Mouse (Mus musculus): ENCODE data around the gene Osbp2. TPM values are rescaled to one million over a fixed set of nuclear protein-coding genes. Genes with fewer than 3 reads are reported as not detected.

Osbp2 gene
- polyA plus RNA-seq, 1 experiment from 2014 or later = 4.0 TPM

GRCm38 (mm10) chr11:3764352-3764751 lies 99.4 kb downstream of the Osbp2 start:
- no peak overlapping the region for H3K9ac ChIP-seq
- 20% methylated on average over 4 of the region's 4 CpGs for WGBS
- ATAC-seq (ENCODE audit: low FRiP score) = no peak
- H3K27ac ChIP-seq = no peak overlapping the region
- H3K36me3 ChIP-seq (replicated peaks) = no peaks in the 10 kb centered on the region
- peaks cover 14% of the 10 kb centered on the region for H3K4me1 ChIP-seq
- 0 out of 2 replicates have a peak, but pooled peaks cover 3% of the 10 kb centered on the region for H3K9me3 ChIP-seq
- peaks cover 49% of the 10 kb centered on the region for H3K27me3 ChIP-seq
- no peak overlapping the region for H3K4me2 ChIP-seq
- H3K4me3 ChIP-seq (replicated peaks) = no peak overlapping the region

DNA sequence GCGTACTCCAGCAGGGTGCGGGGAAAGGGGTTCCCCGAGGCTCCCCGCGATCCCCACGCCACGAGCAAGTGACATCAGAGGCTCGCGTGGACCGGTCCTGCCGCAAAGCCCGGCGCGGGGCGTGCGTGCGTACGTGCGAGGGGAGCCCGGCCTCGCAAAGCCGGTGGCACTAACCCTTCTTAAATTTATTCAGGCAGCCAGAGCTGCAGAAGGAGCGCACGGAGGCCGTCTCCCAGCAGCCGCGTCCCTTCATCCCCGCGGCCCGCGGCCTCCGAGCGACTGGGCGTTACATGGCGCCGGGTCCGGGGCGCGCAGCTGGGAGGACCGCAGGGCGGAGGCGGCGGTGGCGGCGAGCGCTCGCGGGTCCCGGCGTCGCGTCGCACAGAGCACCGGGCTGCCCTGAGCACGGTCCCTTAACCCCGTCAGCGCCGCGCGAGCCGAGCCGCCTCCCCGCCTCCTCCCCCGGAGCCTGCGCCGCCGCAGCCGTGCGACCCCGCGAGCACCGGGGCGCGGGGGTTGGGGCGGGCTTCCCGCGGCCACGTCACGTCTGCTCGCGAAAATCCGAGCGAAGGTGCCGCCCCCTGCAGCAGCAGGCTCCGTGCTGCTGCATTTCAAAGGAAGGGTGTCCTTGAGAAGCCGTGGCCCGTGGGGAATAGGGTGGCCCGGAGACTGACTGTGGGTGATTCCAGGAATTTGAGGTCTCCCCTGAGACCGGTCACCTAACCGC lies 101.8 kb downstream of the Osbp2 start:
- Histone ChIP-seq H3K9me3 (no peaks in the 10 kb centered on the region), H3K36me3 (replicated peaks) (no peaks in the 10 kb centered on the region), H3K27me3 (peaks cover 49% of the 10 kb centered on the region), H3K4me2 (peak overlapping the region; percentile 93), H3K4me3 (replicated peaks) (peak overlapping the region; percentile 57), H3K4me1 (peaks cover 14% of the 10 kb centered on the region), H3K27ac (no peak overlapping the region), H3K9ac (peak overlapping the region; percentile 66)
- ATAC-seq (ENCODE audit: low FRiP score) = peak; percentile 69
- WGBS = under 1% methylated on average over 88 of the region's 90 CpGs

DNA sequence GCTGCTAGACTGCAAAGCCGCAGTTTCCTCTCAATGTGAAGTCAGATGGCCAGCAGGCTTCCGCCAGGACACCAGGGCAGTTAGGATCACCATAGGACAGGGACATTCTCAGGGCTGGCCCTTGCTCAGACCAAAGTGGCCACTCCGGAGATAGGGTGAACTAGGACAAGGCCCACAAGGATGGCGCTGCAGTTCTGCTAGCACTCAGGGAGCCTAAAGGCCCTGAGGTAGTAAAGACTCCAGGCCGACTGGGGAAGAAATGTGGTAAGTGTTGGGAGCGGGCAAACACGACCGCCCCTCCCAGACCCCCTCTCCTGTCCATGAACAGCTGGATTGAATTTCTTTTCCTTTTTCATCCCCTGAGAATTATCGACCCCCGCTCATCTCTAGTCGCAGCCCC lies 102.4 kb downstream of the Osbp2 start:
- H3K4me2 ChIP-seq = peak overlapping the region; percentile 93
- peak overlapping the region; percentile 66 for H3K9ac ChIP-seq
- H3K4me1 ChIP-seq = peaks cover 14% of the 10 kb centered on the region
- 8% methylated on average over 11 of the region's 11 CpGs for WGBS
- H3K27me3 ChIP-seq = peaks cover 49% of the 10 kb centered on the region
- no peak overlapping the region for H3K27ac ChIP-seq
- no peaks in the 10 kb centered on the region for H3K9me3 ChIP-seq
- peak; percentile 25; the same call in 1 of the 2 replicates for ATAC-seq (ENCODE audit: low FRiP score)
- peak overlapping the region; percentile 57 for H3K4me3 ChIP-seq (replicated peaks)
- no peaks in the 10 kb centered on the region for H3K36me3 ChIP-seq (replicated peaks)

- WGBS = 83% methylated on average over 5 of the region's 5 CpGs
- Histone ChIP-seq H3K4me2 (no peak overlapping the region), H3K4me1 (peaks cover 14% of the 10 kb centered on the region), H3K4me3 (replicated peaks) (no peak overlapping the region), H3K9me3 (no peaks in the 10 kb centered on the region), H3K27ac (no peak overlapping the region), H3K36me3 (replicated peaks) (no peaks in the 10 kb centered on the region), H3K9ac (no peak overlapping the region), H3K27me3 (peaks cover 51% of the 10 kb centered on the region)
- ATAC-seq (ENCODE audit: low FRiP score) = no peak
These were observed 104.3 kb downstream of the Osbp2 start for GRCm38 (mm10) chr11:3759433-3759832.

- ATAC-seq (ENCODE audit: low FRiP score) = no peak
- peaks cover 6% of the 10 kb centered on the region; the same call in 1 of the 2 replicates for H3K4me1 ChIP-seq
- 68% methylated on average over 4 of the region's 4 CpGs for WGBS
These were observed 108.4 kb downstream of the Osbp2 start for GRCm38 (mm10) chr11:3755341-3755740.

DNA sequence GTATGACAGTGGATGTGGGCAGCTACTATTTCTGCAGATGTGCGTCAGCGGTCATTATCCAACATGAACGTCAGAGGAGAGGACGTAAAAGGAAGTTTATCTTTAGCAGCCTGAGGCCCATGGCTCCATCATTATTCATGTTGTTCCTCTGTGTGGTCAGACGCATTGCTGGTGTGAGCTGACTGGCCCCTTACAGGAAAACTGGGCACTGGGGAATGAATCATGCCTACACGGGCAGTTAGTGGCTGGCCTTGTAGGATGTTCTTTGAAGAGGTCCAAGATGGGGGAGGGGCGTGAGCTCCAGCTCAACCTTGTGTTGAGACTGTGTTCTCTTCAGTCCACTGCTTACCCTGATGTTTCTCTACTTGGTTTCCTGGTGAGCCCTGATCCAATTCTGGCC lies 109.0 kb downstream of the Osbp2 start:
- Histone ChIP-seq H3K4me1 (peaks cover 6% of the 10 kb centered on the region; the same call in 1 of the 2 replicates), H3K4me3 (replicated peaks) (no peak overlapping the region), H3K9me3 (no peaks in the 10 kb centered on the region), H3K27ac (no peak overlapping the region), H3K9ac (no peak overlapping the region), H3K36me3 (replicated peaks) (no peaks in the 10 kb centered on the region), H3K4me2 (no peak overlapping the region), H3K27me3 (peaks cover 5% of the 10 kb centered on the region; the same call in 1 of the 2 replicates)
- no peak for ATAC-seq (ENCODE audit: low FRiP score)
- WGBS = 80% methylated on average over 7 of the region's 7 CpGs

More at GRCm38 (mm10) chr11:3755341-3755740, 108.4 kb downstream of the Osbp2 start:
- Histone ChIP-seq H3K27ac (no peak overlapping the region), H3K4me2 (no peak overlapping the region), H3K36me3 (replicated peaks) (no peaks in the 10 kb centered on the region), H3K9me3 (no peaks in the 10 kb centered on the region), H3K9ac (no peak overlapping the region), H3K27me3 (peaks cover 12% of the 10 kb centered on the region), H3K4me3 (replicated peaks) (no peak overlapping the region)

GRCm38 (mm10) chr11:3753897-3754296 lies 109.8 kb downstream of the Osbp2 start:
- no peak overlapping the region for H3K4me3 ChIP-seq (replicated peaks)
- WGBS = 74% methylated on average over 9 of the region's 9 CpGs
- H3K4me2 ChIP-seq = no peak overlapping the region
- no peak overlapping the region for H3K9ac ChIP-seq
- no peak overlapping the region for H3K27ac ChIP-seq
- no peak for ATAC-seq (ENCODE audit: low FRiP score)
- no peaks in the 10 kb centered on the region for H3K36me3 ChIP-seq (replicated peaks)
- peaks cover 3% of the 10 kb centered on the region; the same call in 1 of the 2 replicates for H3K27me3 ChIP-seq
- no peaks in the 10 kb centered on the region for H3K9me3 ChIP-seq
- H3K4me1 ChIP-seq = peaks cover 6% of the 10 kb centered on the region; the same call in 1 of the 2 replicates

GRCm38 (mm10) chr11:3752766-3753165 lies 110.9 kb downstream of the Osbp2 start:
- no peaks in the 10 kb centered on the region for H3K36me3 ChIP-seq (replicated peaks)
- no peak for ATAC-seq (ENCODE audit: low FRiP score)
- no peaks in the 10 kb centered on the region for H3K9me3 ChIP-seq
- H3K4me1 ChIP-seq = peaks cover 6% of the 10 kb centered on the region; the same call in 1 of the 2 replicates
- no peak overlapping the region for H3K4me3 ChIP-seq (replicated peaks)
- 45% methylated on average over 3 of the region's 3 CpGs for WGBS
- no peak overlapping the region for H3K4me2 ChIP-seq
- H3K9ac ChIP-seq = no peak overlapping the region
- no peak overlapping the region for H3K27ac ChIP-seq
- peaks cover 3% of the 10 kb centered on the region; the same call in 1 of the 2 replicates for H3K27me3 ChIP-seq

- Histone ChIP-seq H3K9ac (no peak overlapping the region), H3K27me3 (no peaks in the 10 kb centered on the region; the same call in 1 of the 2 replicates), H3K4me2 (no peak overlapping the region), H3K4me3 (replicated peaks) (no peak overlapping the region), H3K4me1 (peaks cover 6% of the 10 kb centered on the region; the same call in 1 of the 2 replicates), H3K36me3 (replicated peaks) (no peaks in the 10 kb centered on the region), H3K9me3 (no peaks in the 10 kb centered on the region), H3K27ac (no peak overlapping the region)
- no peak for ATAC-seq (ENCODE audit: low FRiP score)
- WGBS = 40% methylated on average over 7 of the region's 7 CpGs
These were observed 113.9 kb downstream of the Osbp2 start for GRCm38 (mm10) chr11:3749831-3750230.

- no peaks in the 10 kb centered on the region for H3K27me3 ChIP-seq
- 82% methylated on average over 8 of the region's 8 CpGs for WGBS
- no peaks in the 10 kb centered on the region for H3K4me1 ChIP-seq
- no peak overlapping the region for H3K27ac ChIP-seq
- H3K9me3 ChIP-seq = no peaks in the 10 kb centered on the region
- no peak overlapping the region for H3K9ac ChIP-seq
- ATAC-seq (ENCODE audit: low FRiP score) = no peak
- no peak overlapping the region for H3K4me2 ChIP-seq
- no peaks in the 10 kb centered on the region for H3K36me3 ChIP-seq (replicated peaks)
- H3K4me3 ChIP-seq (replicated peaks) = no peak overlapping the region
These were observed 121.3 kb downstream of the Osbp2 start for GRCm38 (mm10) chr11:3742449-3742848.

DNA sequence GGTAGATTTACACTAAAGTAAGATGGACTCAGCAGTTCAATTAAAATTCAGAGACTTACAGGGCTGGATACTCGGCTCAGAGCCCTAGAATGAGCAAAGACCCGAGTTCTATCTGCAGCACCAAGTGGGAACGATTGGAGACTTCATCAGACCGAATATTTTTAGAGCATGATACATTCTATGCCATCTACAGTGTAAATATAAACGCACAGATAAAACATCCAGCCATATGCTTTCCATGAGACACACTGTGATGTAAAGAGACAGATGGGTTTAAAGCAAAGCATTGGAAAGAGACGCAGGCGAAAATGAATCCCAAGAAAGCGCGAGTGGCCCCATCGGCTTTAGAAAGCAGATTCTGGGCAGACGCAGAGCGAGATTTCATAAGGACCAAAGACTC lies 122.5 kb downstream of the Osbp2 start:
- ATAC-seq (ENCODE audit: low FRiP score) = no peak
- H3K27ac ChIP-seq = no peak overlapping the region
- WGBS = 87% methylated on average over 12 of the region's 12 CpGs

GRCm38 (mm10) chr11:3738778-3739177 lies 124.9 kb downstream of the Osbp2 start:
- Histone ChIP-seq H3K9ac (no peak overlapping the region), H3K27ac (no peak overlapping the region), H3K9me3 (no peaks in the 10 kb centered on the region), H3K4me2 (no peak overlapping the region), H3K4me3 (replicated peaks) (no peak overlapping the region), H3K4me1 (peaks cover 6% of the 10 kb centered on the region), H3K27me3 (no peaks in the 10 kb centered on the region), H3K36me3 (replicated peaks) (no peaks in the 10 kb centered on the region)
- ATAC-seq (ENCODE audit: low FRiP score) = no peak
- WGBS = 88% methylated on average over 2 of the region's 2 CpGs

More for the DNA sequence above, 122.5 kb downstream of the Osbp2 start:
- H3K27me3 ChIP-seq = no peaks in the 10 kb centered on the region
- no peaks in the 10 kb centered on the region for H3K4me1 ChIP-seq
- no peak overlapping the region for H3K4me2 ChIP-seq
- H3K36me3 ChIP-seq (replicated peaks) = no peaks in the 10 kb centered on the region
- no peaks in the 10 kb centered on the region for H3K9me3 ChIP-seq
- H3K4me3 ChIP-seq (replicated peaks) = no peak overlapping the region
- H3K9ac ChIP-seq = no peak overlapping the region

DNA sequence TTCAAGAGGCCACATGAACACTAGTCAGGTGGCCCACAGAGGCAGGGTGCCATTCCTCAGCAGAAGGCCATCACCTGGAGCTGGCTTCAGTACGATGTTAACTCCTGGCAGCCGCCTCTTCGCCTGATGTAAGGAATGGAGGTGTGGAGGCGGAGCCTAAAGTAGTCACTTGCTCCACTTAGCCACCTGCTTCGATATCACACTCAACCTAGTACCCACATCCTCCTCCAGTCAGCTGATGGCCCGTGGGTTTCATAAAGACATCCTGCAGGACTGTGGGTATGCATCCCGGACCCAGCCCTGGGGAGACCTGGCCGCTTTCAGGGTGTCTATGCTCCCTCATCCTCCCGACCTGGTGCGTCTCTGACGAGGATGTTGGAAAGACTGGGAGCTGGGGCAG lies 128.0 kb downstream of the Osbp2 start:
- Histone ChIP-seq H3K4me1 (peaks cover 6% of the 10 kb centered on the region), H3K9me3 (no peaks in the 10 kb centered on the region), H3K9ac (no peak overlapping the region), H3K4me3 (replicated peaks) (no peak overlapping the region), H3K27ac (no peak overlapping the region), H3K27me3 (no peaks in the 10 kb centered on the region), H3K36me3 (replicated peaks) (no peaks in the 10 kb centered on the region), H3K4me2 (no peak overlapping the region)
- no peak for ATAC-seq (ENCODE audit: low FRiP score)
- 83% methylated on average over 11 of the region's 11 CpGs for WGBS

Data from forebrain, embryonic 12.5 days (tissue).